Mouse (Mus musculus): ENCODE data around the gene Fzd9. TPM values are rescaled to one million over a fixed set of nuclear protein-coding genes. Genes with fewer than 3 reads are reported as not detected.
"Not testable (repeated sequence)": the region's sequence is repeated elsewhere in the genome, so short reads cannot be mapped to it uniquely, and the experiment has no call there.

Gene Fzd9
- polyA plus RNA-seq, 1 experiment from 2014 or later = 3.4 TPM

DNA sequence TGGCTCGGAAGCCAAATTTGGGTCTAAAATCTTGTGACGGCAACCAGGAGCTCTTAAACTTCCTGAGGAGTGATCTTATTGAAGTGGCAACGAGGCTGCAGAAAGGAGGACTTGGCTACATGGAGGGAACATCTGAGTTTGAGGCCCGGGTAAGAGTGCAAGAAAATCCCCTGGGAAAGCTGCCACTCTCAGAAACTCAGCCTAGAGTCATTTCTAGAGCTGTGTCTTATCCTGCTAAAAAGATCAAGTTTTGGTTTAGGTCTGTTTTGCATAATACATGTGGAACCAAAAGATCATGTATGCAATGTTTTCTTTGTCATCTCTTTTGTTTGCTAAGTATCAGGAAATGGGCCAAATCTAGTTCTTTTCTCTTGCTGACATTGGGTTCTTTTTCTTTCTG is 20.8 kb downstream of the Fzd9 start:
- H3K4me2 ChIP-seq (ENCODE audit: low read depth, low read length) = no peak overlapping the region
- ATAC-seq (replicated peaks; ENCODE audit: insufficient number of reproducible peaks, low FRiP score, low TSS enrichment, low read depth) (no peak), DNase-seq (ENCODE audit: low spot score) (no peak)
- no peaks in the 10 kb centered on the region for H3K27me3 ChIP-seq (ENCODE audit: control insufficient read depth, insufficient read depth, low read length)
- 89% methylated on average over 4 of the region's 4 CpGs for WGBS
- no peak overlapping the region for H3K27ac ChIP-seq (replicated peaks; ENCODE audit: low read depth, low read length)
- no peaks in the 10 kb centered on the region for H3K9me3 ChIP-seq (replicated peaks; ENCODE audit: control insufficient read depth, low read length)
- peaks cover 38% of the 10 kb centered on the region for H3K36me3 ChIP-seq (replicated peaks; ENCODE audit: control insufficient read depth, insufficient read depth, low read depth, low read length)
- H3K4me3 ChIP-seq (ENCODE audit: low read depth, low read length) = no peak overlapping the region
- no peaks in the 10 kb centered on the region for H3K4me1 ChIP-seq (ENCODE audit: control insufficient read depth, insufficient read depth, low read length)
- H3K9ac ChIP-seq (replicated peaks; ENCODE audit: low read length) = no peak overlapping the region

DNA sequence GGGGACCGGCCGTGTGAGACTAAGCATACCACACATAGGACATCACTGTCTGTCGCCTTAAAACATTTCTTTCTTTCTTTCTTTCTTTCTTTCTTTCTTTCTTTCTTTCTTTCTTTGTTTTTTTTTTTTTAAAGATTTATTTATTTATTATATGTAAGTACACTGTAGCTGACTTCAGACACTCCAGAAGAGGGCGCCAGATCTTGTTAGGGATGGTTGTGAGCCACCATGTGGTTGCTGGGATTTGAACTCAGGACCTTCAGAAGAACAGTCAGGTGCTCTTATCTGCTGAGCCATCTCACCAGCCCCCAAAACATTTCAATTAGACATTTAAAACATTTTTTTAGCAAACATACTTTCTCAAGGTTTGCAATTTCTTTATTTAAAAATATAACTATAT is 25.2 kb downstream of the Fzd9 start:
- 92% methylated on average over 4 of the region's 4 CpGs for WGBS
- DNase-seq (ENCODE audit: low spot score); H3K27ac ChIP-seq (replicated peaks; ENCODE audit: low read depth, low read length); H3K4me1 ChIP-seq (ENCODE audit: control insufficient read depth, insufficient read depth, low read length); H3K9ac ChIP-seq (replicated peaks; ENCODE audit: low read length); ATAC-seq (replicated peaks; ENCODE audit: insufficient number of reproducible peaks, low FRiP score, low TSS enrichment, low read depth); H3K4me3 ChIP-seq (ENCODE audit: low read depth, low read length); H3K9me3 ChIP-seq (replicated peaks; ENCODE audit: control insufficient read depth, low read length); H3K27me3 ChIP-seq (ENCODE audit: control insufficient read depth, insufficient read depth, low read length); H3K4me2 ChIP-seq (ENCODE audit: low read depth, low read length): not testable (repeated sequence)
- H3K36me3 ChIP-seq (replicated peaks; ENCODE audit: control insufficient read depth, insufficient read depth, low read depth, low read length) = peaks cover 39% of the 10 kb centered on the region

DNA sequence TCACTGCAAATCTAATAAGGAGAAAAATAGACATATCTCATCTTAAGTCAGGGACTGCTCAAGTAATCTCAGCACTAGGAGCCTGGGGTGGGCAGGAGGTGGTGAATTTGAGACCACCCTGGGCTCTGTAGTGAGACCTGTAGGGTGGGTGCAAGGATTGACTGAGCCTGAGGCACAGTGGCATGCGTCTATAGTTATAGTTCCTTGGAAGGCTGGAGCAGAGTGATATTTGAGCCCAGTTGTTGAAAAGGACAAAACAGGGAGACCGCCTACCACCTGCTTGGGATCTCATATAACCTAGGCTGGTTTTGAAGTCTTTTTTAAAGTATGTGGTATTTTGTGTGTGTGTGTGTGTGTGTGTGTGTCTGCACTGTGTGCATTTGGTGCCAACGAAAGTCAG is 26.9 kb downstream of the Fzd9 start:
- no peaks in the 10 kb centered on the region for H3K27me3 ChIP-seq (ENCODE audit: control insufficient read depth, insufficient read depth, low read length)
- no peak overlapping the region for H3K27ac ChIP-seq (replicated peaks; ENCODE audit: low read depth, low read length)
- H3K4me1 ChIP-seq (ENCODE audit: control insufficient read depth, insufficient read depth, low read length) = no peaks in the 10 kb centered on the region
- 90% methylated on average over 3 of the region's 3 CpGs for WGBS
- H3K4me2 ChIP-seq (ENCODE audit: low read depth, low read length) = no peak overlapping the region
- peaks cover 37% of the 10 kb centered on the region for H3K36me3 ChIP-seq (replicated peaks; ENCODE audit: control insufficient read depth, insufficient read depth, low read depth, low read length)
- DNase-seq (ENCODE audit: low spot score) (no peak), ATAC-seq (replicated peaks; ENCODE audit: insufficient number of reproducible peaks, low FRiP score, low TSS enrichment, low read depth) (no peak)
- H3K9me3 ChIP-seq (replicated peaks; ENCODE audit: control insufficient read depth, low read length) = no peaks in the 10 kb centered on the region
- H3K9ac ChIP-seq (replicated peaks; ENCODE audit: low read length) = no peak overlapping the region
- H3K4me3 ChIP-seq (ENCODE audit: low read depth, low read length) = no peak overlapping the region

DNA sequence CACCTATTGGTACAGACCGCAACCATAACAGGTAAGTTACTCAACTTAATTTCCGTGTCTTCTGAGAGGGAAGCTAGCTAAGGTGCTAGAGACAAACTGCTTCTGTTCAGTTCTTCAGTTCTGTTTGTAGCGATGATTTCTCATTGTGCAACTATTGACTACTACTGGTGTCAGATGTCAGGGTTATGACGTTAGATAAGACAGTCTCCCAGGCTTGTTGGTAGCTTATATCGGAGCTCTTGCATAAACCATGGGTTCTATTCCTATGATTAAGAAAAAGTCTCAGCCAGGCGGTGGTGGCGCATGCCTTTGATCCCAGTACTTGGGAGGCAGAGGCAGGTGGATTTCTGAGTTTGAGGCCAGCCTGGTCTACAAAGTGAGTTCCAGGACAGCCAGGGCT is 29.0 kb downstream of the Fzd9 start:
- 91% methylated on average over 7 of the region's 7 CpGs for WGBS
- ATAC-seq (replicated peaks; ENCODE audit: insufficient number of reproducible peaks, low FRiP score, low TSS enrichment, low read depth) = no peak
- peaks cover 41% of the 10 kb centered on the region for H3K36me3 ChIP-seq (replicated peaks; ENCODE audit: control insufficient read depth, insufficient read depth, low read depth, low read length)

DNA sequence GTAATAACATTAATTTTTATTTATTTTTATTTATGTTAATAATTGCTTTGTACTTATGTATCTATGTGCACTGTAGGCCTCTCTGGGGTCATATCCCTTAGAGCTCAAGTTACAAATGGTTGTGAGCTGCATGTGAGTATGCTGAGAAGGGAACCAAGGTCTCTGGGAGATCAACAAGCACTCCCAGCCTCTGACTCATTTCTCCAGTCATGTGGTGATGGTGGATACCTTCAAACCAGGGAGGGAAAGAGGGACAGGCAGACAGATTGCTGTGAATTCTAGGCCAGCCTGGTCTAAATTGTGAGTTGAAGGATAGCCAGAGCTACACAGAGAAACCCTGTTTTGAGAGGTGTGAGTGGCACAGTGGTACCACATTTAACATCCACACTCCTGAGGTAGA is 30.1 kb downstream of the Fzd9 start:
- Histone ChIP-seq H3K4me2 (ENCODE audit: low read depth, low read length) (no peak overlapping the region), H3K4me3 (ENCODE audit: low read depth, low read length) (no peak overlapping the region), H3K9me3 (replicated peaks; ENCODE audit: control insufficient read depth, low read length) (no peaks in the 10 kb centered on the region), H3K9ac (replicated peaks; ENCODE audit: low read length) (no peak overlapping the region), H3K36me3 (replicated peaks; ENCODE audit: control insufficient read depth, insufficient read depth, low read depth, low read length) (peaks cover 40% of the 10 kb centered on the region), H3K27ac (replicated peaks; ENCODE audit: low read depth, low read length) (no peak overlapping the region), H3K4me1 (ENCODE audit: control insufficient read depth, insufficient read depth, low read length) (no peaks in the 10 kb centered on the region), H3K27me3 (ENCODE audit: control insufficient read depth, insufficient read depth, low read length) (no peaks in the 10 kb centered on the region)
- ATAC-seq (replicated peaks; ENCODE audit: insufficient number of reproducible peaks, low FRiP score, low TSS enrichment, low read depth) = no peak
- DNase-seq (ENCODE audit: low spot score) = no peak

More for the DNA sequence above, 29.0 kb downstream of the Fzd9 start:
- Histone ChIP-seq H3K9me3 (replicated peaks; ENCODE audit: control insufficient read depth, low read length) (no peaks in the 10 kb centered on the region), H3K4me3 (ENCODE audit: low read depth, low read length) (no peak overlapping the region), H3K9ac (replicated peaks; ENCODE audit: low read length) (no peak overlapping the region), H3K4me2 (ENCODE audit: low read depth, low read length) (no peak overlapping the region), H3K27me3 (ENCODE audit: control insufficient read depth, insufficient read depth, low read length) (no peaks in the 10 kb centered on the region), H3K27ac (replicated peaks; ENCODE audit: low read depth, low read length) (no peak overlapping the region), H3K4me1 (ENCODE audit: control insufficient read depth, insufficient read depth, low read length) (no peaks in the 10 kb centered on the region)
- no peak for DNase-seq (ENCODE audit: low spot score)

DNA sequence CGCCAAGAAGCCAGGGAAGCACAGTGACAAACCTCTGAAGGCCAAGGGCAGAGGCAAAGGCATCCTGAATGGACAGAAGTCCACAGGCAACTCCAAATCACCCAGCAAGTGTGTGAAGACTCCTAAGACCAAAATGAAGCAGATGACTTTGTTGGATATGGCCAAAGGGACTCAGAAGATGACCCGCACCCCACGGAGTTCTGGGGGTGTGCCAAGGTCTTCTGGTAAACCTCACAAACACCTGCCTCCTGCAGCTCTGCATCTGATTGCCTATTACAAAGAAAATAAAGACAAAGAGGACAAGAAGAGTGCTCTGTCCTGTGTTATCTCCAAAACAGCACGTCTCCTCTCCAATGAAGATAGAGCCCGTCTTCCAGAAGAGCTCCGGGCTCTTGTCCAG is 34.2 kb downstream of the Fzd9 start:
- no peak overlapping the region for H3K4me2 ChIP-seq (ENCODE audit: low read depth, low read length)
- peaks cover 25% of the 10 kb centered on the region for H3K36me3 ChIP-seq (replicated peaks; ENCODE audit: control insufficient read depth, insufficient read depth, low read depth, low read length)

DNA sequence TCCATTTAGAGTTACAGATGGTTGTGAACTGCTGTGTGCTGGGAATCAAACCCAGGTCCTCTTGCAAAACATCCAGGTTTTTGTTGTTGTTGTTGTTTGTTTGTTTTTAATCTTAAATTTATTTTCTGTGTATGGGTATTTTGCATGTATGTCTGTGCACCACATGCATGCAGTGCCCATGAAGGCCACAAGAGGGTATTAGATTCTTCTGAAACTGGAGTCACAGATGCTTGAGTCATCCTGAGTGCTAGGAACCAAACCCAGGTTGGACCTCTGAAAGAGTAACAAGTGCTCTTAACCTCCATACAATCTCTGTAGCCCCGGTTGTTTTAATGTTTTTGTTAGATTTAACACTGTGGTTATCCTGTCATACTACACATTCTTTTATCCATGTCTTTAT is 42.8 kb downstream of the Fzd9 start:
- H3K27me3 ChIP-seq (ENCODE audit: control insufficient read depth, insufficient read depth, low read length) = no peaks in the 10 kb centered on the region
- H3K4me3 ChIP-seq (ENCODE audit: low read depth, low read length) = no peak overlapping the region
- H3K4me2 ChIP-seq (ENCODE audit: low read depth, low read length) = no peak overlapping the region
- ATAC-seq (replicated peaks; ENCODE audit: insufficient number of reproducible peaks, low FRiP score, low TSS enrichment, low read depth) (no peak), DNase-seq (ENCODE audit: low spot score) (no peak)
- peaks cover 25% of the 10 kb centered on the region for H3K36me3 ChIP-seq (replicated peaks; ENCODE audit: control insufficient read depth, insufficient read depth, low read depth, low read length)
- no peak overlapping the region for H3K27ac ChIP-seq (replicated peaks; ENCODE audit: low read depth, low read length)
- 96% methylated on average over 1 of the region's 1 CpGs for WGBS
- no peaks in the 10 kb centered on the region for H3K4me1 ChIP-seq (ENCODE audit: control insufficient read depth, insufficient read depth, low read length)
- H3K9me3 ChIP-seq (replicated peaks; ENCODE audit: control insufficient read depth, low read length) = no peaks in the 10 kb centered on the region
- H3K9ac ChIP-seq (replicated peaks; ENCODE audit: low read length) = no peak overlapping the region

More for the DNA sequence above, 34.2 kb downstream of the Fzd9 start:
- no peaks in the 10 kb centered on the region for H3K4me1 ChIP-seq (ENCODE audit: control insufficient read depth, insufficient read depth, low read length)
- H3K9me3 ChIP-seq (replicated peaks; ENCODE audit: control insufficient read depth, low read length) = no peaks in the 10 kb centered on the region
- DNase-seq (ENCODE audit: low spot score) = no peak
- H3K27me3 ChIP-seq (ENCODE audit: control insufficient read depth, insufficient read depth, low read length) = no peaks in the 10 kb centered on the region
- H3K4me3 ChIP-seq (ENCODE audit: low read depth, low read length) = no peak overlapping the region
- H3K27ac ChIP-seq (replicated peaks; ENCODE audit: low read depth, low read length) = no peak overlapping the region
- no peak overlapping the region for H3K9ac ChIP-seq (replicated peaks; ENCODE audit: low read length)
- 91% methylated on average over 6 of the region's 6 CpGs for WGBS
- no peak for ATAC-seq (replicated peaks; ENCODE audit: insufficient number of reproducible peaks, low FRiP score, low TSS enrichment, low read depth)

DNA sequence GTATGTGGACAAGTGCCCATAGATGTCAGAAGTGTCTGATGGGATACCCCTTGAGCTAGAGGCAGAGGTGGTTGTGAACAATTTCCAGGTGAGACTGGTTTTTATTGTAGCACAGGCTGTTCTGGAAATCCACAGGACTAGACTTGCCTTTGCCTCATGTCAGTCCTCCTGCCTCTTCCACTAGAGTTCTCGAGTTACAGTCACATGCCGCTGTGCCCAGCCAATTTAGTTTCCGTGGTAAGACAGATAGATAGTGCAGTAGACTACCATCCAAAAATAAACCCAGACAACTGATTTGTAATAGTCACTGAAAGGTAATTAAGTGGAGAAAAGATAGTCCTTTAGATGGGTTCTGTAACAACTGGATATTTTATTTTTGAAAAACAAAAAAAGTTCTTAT is 48.3 kb downstream of the Fzd9 start:
- ATAC-seq (replicated peaks; ENCODE audit: insufficient number of reproducible peaks, low FRiP score, low TSS enrichment, low read depth) (no peak), DNase-seq (ENCODE audit: low spot score) (no peak)
- 76% methylated on average over 3 of the region's 3 CpGs for WGBS
- Histone ChIP-seq H3K27me3 (ENCODE audit: control insufficient read depth, insufficient read depth, low read length) (no peaks in the 10 kb centered on the region), H3K36me3 (replicated peaks; ENCODE audit: control insufficient read depth, insufficient read depth, low read depth, low read length) (peaks cover 19% of the 10 kb centered on the region), H3K27ac (replicated peaks; ENCODE audit: low read depth, low read length) (no peak overlapping the region), H3K4me2 (ENCODE audit: low read depth, low read length) (no peak overlapping the region), H3K9me3 (replicated peaks; ENCODE audit: control insufficient read depth, low read length) (no peaks in the 10 kb centered on the region), H3K4me1 (ENCODE audit: control insufficient read depth, insufficient read depth, low read length) (no peaks in the 10 kb centered on the region), H3K4me3 (ENCODE audit: low read depth, low read length) (no peak overlapping the region), H3K9ac (replicated peaks; ENCODE audit: low read length) (no peak overlapping the region)

Data from embryonic facial prominence, embryonic 11.5 days (tissue).